Mouse (Mus musculus) MN1 (cell line): Measurements from ENCODE around the gene 4930518I15Rik.
"Not testable (repeated sequence)": the region's sequence is repeated elsewhere in the genome, so short reads cannot be mapped to it uniquely, and the experiment has no call there.

Experiments
- DNase-seq: peaks from one replicate; pipeline ENCODE4 v3.0.0-alpha.2; 2016; ENCODE audit warnings: low spot score

Gene 4930518I15Rik

GRCm38 (mm10) chr2:156874760-156875510 lies 17.2 kb upstream of the 4930518I15Rik start:
- no peak for DNase-seq

GRCm38 (mm10) chr2:156874047-156874759 lies 16.5 kb upstream of the 4930518I15Rik start:
- DNase-seq = no peak

GRCm38 (mm10) chr2:156873629-156874028 lies 15.9 kb upstream of the 4930518I15Rik start:
- peak; percentile 80 for DNase-seq

GRCm38 (mm10) chr2:156870519-156870918 lies 12.8 kb upstream of the 4930518I15Rik start:
- peak; percentile 66 for DNase-seq

GRCm38 (mm10) chr2:156869554-156869953 lies 11.8 kb upstream of the 4930518I15Rik start:
- DNase-seq = no peak

GRCm38 (mm10) chr2:156868994-156869393 lies 11.2 kb upstream of the 4930518I15Rik start:
- DNase-seq = no peak

GRCm38 (mm10) chr2:156864481-156864880 lies 6.7 kb upstream of the 4930518I15Rik start:
- DNase-seq = peak; percentile 52

GRCm38 (mm10) chr2:156863487-156864160 lies 5.9 kb upstream of the 4930518I15Rik start:
- peak; percentile 55 for DNase-seq

GRCm38 (mm10) chr2:156862772-156863486 lies 5.2 kb upstream of the 4930518I15Rik start, which contains the start of gene Rab5if:
Gene Rab5if (plus strand): TSS chr2:156863128.
- DNase-seq = peak; percentile 98

GRCm38 (mm10) chr2:156862041-156862717 lies 4.4 kb upstream of the 4930518I15Rik start:
- peak; percentile 67 for DNase-seq

- no peak for DNase-seq
Measured at GRCm38 (mm10) chr2:156858671-156859070, 925 bp upstream of the 4930518I15Rik start.

- no peak for DNase-seq
Measured at GRCm38 (mm10) chr2:156857385-156857791, 358 bp downstream of the 4930518I15Rik start.

GRCm38 (mm10) chr2:156856311-156856710 lies 1.4 kb downstream of the 4930518I15Rik start:
- DNase-seq = no peak

GRCm38 (mm10) chr2:156853999-156854771 lies 3.6 kb downstream of the 4930518I15Rik start:
- DNase-seq = peak; percentile 52

GRCm38 (mm10) chr2:156853584-156853983 lies 4.2 kb downstream of the 4930518I15Rik start:
- DNase-seq = not testable (repeated sequence)

- DNase-seq = no peak
Measured at GRCm38 (mm10) chr2:156850505-156850904, 7.2 kb downstream of the 4930518I15Rik start.

- no peak for DNase-seq
Measured at GRCm38 (mm10) chr2:156848526-156849182, 9.1 kb downstream of the 4930518I15Rik start.

- DNase-seq = no peak
Measured at GRCm38 (mm10) chr2:156847653-156848052, 10.1 kb downstream of the 4930518I15Rik start.

GRCm38 (mm10) chr2:156844715-156845114 lies 13.0 kb downstream of the 4930518I15Rik start:
- no peak for DNase-seq

- no peak for DNase-seq
Measured at GRCm38 (mm10) chr2:156843331-156843730, 14.4 kb downstream of the 4930518I15Rik start.
